Mouse (Mus musculus): ENCODE data around the gene Eif4ebp2.

Gene Eif4ebp2

GRCm38 (mm10) chr10:61383715-61384047 lies 68.8 kb downstream of the Eif4ebp2 start:
- intact Hi-C loops (cut with DNase I), result no loop called here

GRCm38 (mm10) chr10:61383021-61383714 lies 69.3 kb downstream of the Eif4ebp2 start, which contains the start of gene Pald1:
TSS of gene Pald1 (minus strand) at chr10:61383530.
- intact Hi-C loops (cut with DNase I), result no loop called here

DNA sequence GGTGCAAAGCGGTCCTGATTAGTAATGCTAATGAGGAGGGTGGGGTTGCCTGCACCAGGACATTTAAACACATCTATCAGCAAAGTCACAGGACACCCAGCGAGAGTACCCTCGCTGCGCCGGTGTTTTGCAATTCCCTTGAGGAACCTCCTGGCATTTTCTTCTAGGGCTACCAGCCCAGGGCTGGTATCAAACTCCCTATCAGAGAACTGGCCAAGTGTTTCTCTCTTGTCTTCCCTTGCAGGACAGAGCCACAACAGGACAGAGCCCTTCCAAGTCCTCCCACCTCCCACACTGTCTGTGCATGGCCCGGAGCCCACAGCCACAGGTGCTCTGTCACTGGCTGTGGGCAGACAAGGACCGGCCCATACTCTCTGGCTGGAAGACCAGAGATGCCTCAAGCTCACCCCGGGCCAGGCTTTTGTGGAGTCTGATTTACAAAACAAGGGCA lies 70.2 kb downstream of the Eif4ebp2 start:
- intact Hi-C loops (cut with DNase I), result no loop called here

DNA sequence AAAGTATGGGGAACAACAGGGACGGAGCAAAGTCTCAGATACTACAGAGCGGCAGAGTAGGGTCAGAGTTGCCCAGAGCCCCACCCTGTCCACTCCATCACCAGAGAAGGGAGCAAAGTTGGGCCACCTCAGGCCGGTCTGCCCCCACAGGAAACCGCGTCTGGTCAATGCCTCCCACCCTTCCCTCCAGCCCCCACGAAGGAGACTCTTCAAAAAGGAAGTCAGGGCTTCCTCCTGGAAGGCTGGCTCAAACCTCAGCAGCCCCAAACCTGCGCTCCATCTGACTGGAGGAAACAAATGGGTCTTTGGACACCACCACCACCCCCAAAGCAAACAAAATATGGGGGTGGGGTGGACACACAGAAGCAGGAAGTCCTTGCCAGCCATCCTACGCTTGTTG lies 70.6 kb downstream of the Eif4ebp2 start:
- intact Hi-C loops (cut with DNase I), result no loop called here

DNA sequence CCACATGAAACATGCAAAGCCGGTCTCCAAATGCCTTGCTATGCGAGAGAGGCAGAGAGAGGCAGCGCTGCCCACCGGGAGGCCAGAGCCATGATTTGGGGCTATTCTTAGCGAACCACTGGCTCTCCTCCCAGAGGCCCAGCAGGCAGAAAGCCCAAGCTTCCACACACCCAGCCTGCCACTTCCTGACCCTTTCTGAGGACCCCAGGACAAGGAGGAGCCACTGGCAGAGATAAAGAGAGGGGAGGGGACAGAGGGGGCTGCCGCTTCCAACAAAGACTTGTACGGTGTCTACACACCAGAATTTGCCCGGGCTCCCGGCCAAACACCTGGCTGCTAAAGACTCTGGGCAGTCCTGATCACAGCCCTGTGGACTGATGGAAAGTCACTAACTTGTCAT lies 72.3 kb downstream of the Eif4ebp2 start:
- intact Hi-C loops (cut with DNase I), result no loop called here

DNA sequence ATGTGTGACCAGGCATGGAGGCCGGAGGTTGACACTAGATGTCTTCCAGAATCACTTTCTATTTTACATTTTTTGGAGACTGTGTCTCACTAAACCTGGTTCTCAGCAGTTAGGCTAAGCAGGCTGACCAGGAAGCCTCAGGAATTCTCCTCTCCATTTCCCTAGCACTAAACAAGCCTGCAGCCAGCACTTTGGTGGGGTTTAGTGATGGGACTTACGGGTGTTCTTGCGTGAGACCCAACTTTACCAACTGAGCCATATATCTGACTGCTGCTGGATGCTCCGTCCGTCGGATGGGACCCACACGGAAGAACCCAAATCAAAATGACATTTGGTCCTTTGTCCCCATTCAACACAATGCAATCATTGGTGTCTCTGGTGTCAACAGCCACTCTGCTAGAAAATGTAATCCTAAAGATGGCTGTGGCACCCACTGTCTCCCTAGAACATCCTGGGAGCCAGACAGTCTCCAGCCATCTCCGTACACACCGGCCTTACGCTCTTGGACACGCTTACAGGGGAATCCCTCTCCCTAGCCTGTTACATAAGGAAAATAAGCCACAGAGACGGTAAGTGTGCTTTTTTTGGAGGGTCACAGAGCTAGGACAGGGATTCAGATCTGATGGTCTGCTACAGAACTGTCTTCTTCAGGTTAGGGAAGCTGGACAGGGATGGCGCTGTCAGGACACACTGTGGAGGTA lies 73.0 kb downstream of the Eif4ebp2 start:
- intact Hi-C loops (cut with DNase I), result no loop called here

DNA sequence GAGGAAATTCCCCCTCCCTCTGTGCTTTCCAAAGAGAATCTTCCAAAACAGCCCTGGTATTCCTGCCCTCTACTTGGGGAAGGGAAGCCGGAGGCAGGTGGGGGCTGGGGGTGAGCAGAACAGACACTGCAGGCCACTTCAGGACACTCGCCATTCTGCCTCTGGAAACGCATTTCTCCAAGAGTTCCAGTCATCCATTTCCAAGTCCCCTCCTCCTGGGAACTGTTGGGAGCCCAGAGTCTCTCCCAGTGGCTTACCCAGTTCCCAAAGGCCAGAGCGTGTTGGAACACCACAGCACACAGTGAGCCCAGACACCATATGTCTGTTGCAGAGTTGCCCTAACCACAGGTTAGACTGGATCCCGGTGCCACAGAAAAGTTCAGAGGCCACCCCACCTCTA lies 73.8 kb downstream of the Eif4ebp2 start:
- intact Hi-C loops (cut with DNase I), result no loop called here

All from adrenal gland (tissue).